Mouse (Mus musculus) forebrain, embryonic 12.5 days (tissue): ENCODE measurements around the gene Cstf1. TPM values are rescaled to one million over a fixed set of nuclear protein-coding genes. Genes with fewer than 3 reads are reported as not detected.
A peak's percentile ranks its signal among the peaks of the same experiment; 100 is the strongest.

Source experiments
- ATAC-seq: fragments of 200-750 bp; cut with Nextera tagmentation; 2 replicates; pipeline ENCODE4 v1.8.0; 2017; ENCODE audit warnings: moderate TSS enrichment; ENCODE audit not compliant: low FRiP score
- H3K27ac ChIP-seq: fragments of 300-500 bp; sonication (generic); 2 replicates; pipeline ENCODE4 v1.5.1; 2016; ENCODE audit warnings: mild to moderate bottlenecking
- H3K27me3 ChIP-seq: fragments of 300-500 bp; sonication (generic); 2 replicates; pipeline ENCODE4 v1.6.1; 2016; ENCODE audit warnings: mild to moderate bottlenecking
- H3K36me3 ChIP-seq: fragments of 300-500 bp; sonication (generic); replicated peaks from 2 replicates; pipeline ENCODE4 v1.6.1; 2016; ENCODE audit warnings: mild to moderate bottlenecking
- H3K4me1 ChIP-seq: fragments of 300-500 bp; sonication (generic); 2 replicates; pipeline ENCODE4 v1.6.1; 2016
- H3K4me2 ChIP-seq: fragments of 300-500 bp; sonication (generic); 2 replicates; pipeline ENCODE4 v1.6.1; 2016; ENCODE audit warnings: mild to moderate bottlenecking, moderate library complexity
- H3K4me3 ChIP-seq: fragments of 300-500 bp; sonication (generic); replicated peaks from 2 replicates; pipeline ENCODE4 v1.5.1; 2016; ENCODE audit warnings: mild to moderate bottlenecking
- H3K9ac ChIP-seq: fragments of 300-500 bp; sonication (generic); 2 replicates; pipeline ENCODE4 v1.6.1; 2016; ENCODE audit warnings: mild to moderate bottlenecking
- H3K9me3 ChIP-seq: fragments of 300-500 bp; sonication (generic); 2 replicates; pipeline ENCODE4 v1.6.1; 2016
- WGBS: fragments of 180-500 bp; shearing (Covaris S2); methylation state at CpG from one replicate; pipeline ENCODE4 v1.1.7; 2016; 5-methylcytosine and 5-hydroxymethylcytosine counted together
- polyA plus RNA-seq: library from polyadenylated mRNA; unstranded; fragments of >200 nt; fragmentation: Nextera tagmentation; extraction: Ambion mirVana; gene quantifications from 2 replicates; pipeline ENCODE4 v1.2.1, GENCODE M21; 2016

Cstf1 gene
- polyA plus RNA-seq: 44.1 and 45.4 TPM in 2 replicates

- Histone ChIP-seq H3K4me1 (peaks cover 34% of the 10 kb centered on the region), H3K27ac (peak within 1 kb of the TSS; percentile 90), H3K36me3 (peaks cover 57% of the 10 kb centered on the region), H3K9ac (peak within 1 kb of the TSS; percentile 84), H3K4me3 (peak within 1 kb of the TSS; percentile 84), H3K4me2 (peak within 1 kb of the TSS; percentile 82), H3K27me3 (no peaks in the 10 kb centered on the region), H3K9me3 (no peaks in the 10 kb centered on the region)
- under 1% methylated on average over 66 of the region's 66 CpGs for WGBS
- peak; percentile 98 for ATAC-seq
Measured at GRCm38 (mm10) chr2:172370411-172371223, at the start of gene Cstf1, which contains the start of gene Aurka. TSS of gene Cstf1 (plus strand) at chr2:172370681. TSS of gene Aurka (minus strand) at chr2:172370535.

- 24% methylated on average over 9 of the region's 9 CpGs for WGBS
- no peak overlapping the region for H3K27ac ChIP-seq
- no peaks in the 10 kb centered on the region for H3K9me3 ChIP-seq
- ATAC-seq: no peak
- no peaks in the 10 kb centered on the region for H3K4me1 ChIP-seq
- peaks cover 3% of the 10 kb centered on the region; the same call in 1 of the 2 replicates for H3K27me3 ChIP-seq
- no peaks in the 10 kb centered on the region for H3K36me3 ChIP-seq
- H3K4me3 ChIP-seq: no peak overlapping the region
- no peak overlapping the region for H3K9ac ChIP-seq
- no peak overlapping the region for H3K4me2 ChIP-seq
Measured at GRCm38 (mm10) chr2:172320878-172321277, 49.6 kb upstream of the Cstf1 start.

- no peak; the same call in 1 of the 2 replicates for ATAC-seq
- 43% methylated on average over 8 of the region's 8 CpGs for WGBS
- peaks cover 7% of the 10 kb centered on the region for H3K4me1 ChIP-seq
Measured at GRCm38 (mm10) chr2:172328248-172328647, 42.2 kb upstream of the Cstf1 start.

GRCm38 (mm10) chr2:172329179-172329578 lies 41.3 kb upstream of the Cstf1 start:
- H3K27me3 ChIP-seq: peaks cover 38% of the 10 kb centered on the region
- H3K4me3 ChIP-seq: no peak overlapping the region
- WGBS: 3% methylated on average over 13 of the region's 13 CpGs
- H3K4me1 ChIP-seq: peaks cover 7% of the 10 kb centered on the region
- no peaks in the 10 kb centered on the region for H3K36me3 ChIP-seq
- H3K9ac ChIP-seq: no peak overlapping the region
- peak; percentile 85; the same call in 1 of the 2 replicates for ATAC-seq
- H3K9me3 ChIP-seq: no peaks in the 10 kb centered on the region
- peak overlapping the region; percentile 40 for H3K4me2 ChIP-seq
- H3K27ac ChIP-seq: no peak overlapping the region

More at GRCm38 (mm10) chr2:172328248-172328647, 42.2 kb upstream of the Cstf1 start:
- H3K27ac ChIP-seq: no peak overlapping the region
- no peaks in the 10 kb centered on the region for H3K36me3 ChIP-seq
- H3K4me2 ChIP-seq: no peak overlapping the region
- no peak overlapping the region for H3K4me3 ChIP-seq
- no peaks in the 10 kb centered on the region for H3K9me3 ChIP-seq
- H3K9ac ChIP-seq: no peak overlapping the region
- peaks cover 38% of the 10 kb centered on the region for H3K27me3 ChIP-seq

- no peak for ATAC-seq
Measured at GRCm38 (mm10) chr2:172338206-172338942, 32.1 kb upstream of the Cstf1 start.

GRCm38 (mm10) chr2:172340936-172341335 lies 29.5 kb upstream of the Cstf1 start:
- Histone ChIP-seq H3K27ac (no peak overlapping the region; the same call in 1 of the 2 replicates), H3K36me3 (no peaks in the 10 kb centered on the region), H3K4me2 (no peak overlapping the region), H3K9ac (no peak overlapping the region), H3K9me3 (no peaks in the 10 kb centered on the region), H3K4me1 (peaks cover 32% of the 10 kb centered on the region), H3K27me3 (no peaks in the 10 kb centered on the region), H3K4me3 (no peak overlapping the region)
- ATAC-seq: no peak
- 24% methylated on average over 3 of the region's 3 CpGs for WGBS

More at GRCm38 (mm10) chr2:172338206-172338942, 32.1 kb upstream of the Cstf1 start:
- no peak overlapping the region for H3K4me3 ChIP-seq
- no peak overlapping the region for H3K9ac ChIP-seq
- H3K4me1 ChIP-seq: peaks cover 20% of the 10 kb centered on the region
- H3K9me3 ChIP-seq: no peaks in the 10 kb centered on the region
- H3K4me2 ChIP-seq: no peak overlapping the region
- 65% methylated on average over 19 of the region's 19 CpGs for WGBS
- no peaks in the 10 kb centered on the region for H3K36me3 ChIP-seq
- H3K27me3 ChIP-seq: no peaks in the 10 kb centered on the region
- peak overlapping the region; percentile 63; the same call in 1 of the 2 replicates for H3K27ac ChIP-seq

- WGBS: 23% methylated on average over 5 of the region's 5 CpGs
- H3K9ac ChIP-seq: no peak overlapping the region
- peaks cover 34% of the 10 kb centered on the region for H3K4me1 ChIP-seq
- no peaks in the 10 kb centered on the region for H3K9me3 ChIP-seq
- no peak overlapping the region for H3K4me3 ChIP-seq
- H3K27me3 ChIP-seq: peaks cover 2% of the 10 kb centered on the region; the same call in 1 of the 2 replicates
- H3K36me3 ChIP-seq: no peaks in the 10 kb centered on the region
- H3K27ac ChIP-seq: 0 out of 2 replicates have a peak overlapping the region, but pooled peaks have one; percentile 2
- no peak overlapping the region for H3K4me2 ChIP-seq
- no peak for ATAC-seq
Measured at GRCm38 (mm10) chr2:172341606-172342005, 28.9 kb upstream of the Cstf1 start.

GRCm38 (mm10) chr2:172343751-172344150 lies 26.7 kb upstream of the Cstf1 start:
- Histone ChIP-seq H3K4me3 (no peak overlapping the region), H3K4me2 (no peak overlapping the region), H3K36me3 (no peaks in the 10 kb centered on the region), H3K4me1 (peaks cover 40% of the 10 kb centered on the region), H3K27ac (no peak overlapping the region), H3K27me3 (peaks cover 11% of the 10 kb centered on the region; the same call in 1 of the 2 replicates), H3K9ac (no peak overlapping the region), H3K9me3 (no peaks in the 10 kb centered on the region)
- ATAC-seq: no peak
- 94% methylated on average over 7 of the region's 7 CpGs for WGBS

GRCm38 (mm10) chr2:172344669-172345068 lies 25.8 kb upstream of the Cstf1 start:
- Histone ChIP-seq H3K4me3 (peak overlapping the region; percentile 65), H3K4me1 (peaks cover 40% of the 10 kb centered on the region)

GRCm38 (mm10) chr2:172345258-172345738 lies 25.2 kb upstream of the Cstf1 start, which contains the start of gene Fam210b:
TSS of gene Fam210b (plus strand) at chr2:172345565.
- H3K36me3 ChIP-seq: no peaks in the 10 kb centered on the region
- H3K27ac ChIP-seq: peak within 1 kb of the TSS; percentile 71
- H3K4me2 ChIP-seq: peak within 1 kb of the TSS; percentile 95
- peaks cover 40% of the 10 kb centered on the region for H3K4me1 ChIP-seq
- peak; percentile 96 for ATAC-seq
- H3K27me3 ChIP-seq: peaks cover 11% of the 10 kb centered on the region; the same call in 1 of the 2 replicates
- no peaks in the 10 kb centered on the region for H3K9me3 ChIP-seq
- H3K9ac ChIP-seq: peak within 1 kb of the TSS; percentile 77
- peak within 1 kb of the TSS; percentile 65 for H3K4me3 ChIP-seq
- under 1% methylated on average over 35 of the region's 35 CpGs for WGBS

More at GRCm38 (mm10) chr2:172344669-172345068, 25.8 kb upstream of the Cstf1 start:
- H3K9ac ChIP-seq: no peak overlapping the region
- WGBS: 26% methylated on average over 5 of the region's 5 CpGs
- H3K36me3 ChIP-seq: no peaks in the 10 kb centered on the region
- peak overlapping the region; percentile 95 for H3K4me2 ChIP-seq
- peaks cover 11% of the 10 kb centered on the region; the same call in 1 of the 2 replicates for H3K27me3 ChIP-seq
- H3K27ac ChIP-seq: peak overlapping the region; percentile 71
- no peak; the same call in 1 of the 2 replicates for ATAC-seq
- H3K9me3 ChIP-seq: no peaks in the 10 kb centered on the region

- Histone ChIP-seq H3K36me3 (no peaks in the 10 kb centered on the region), H3K4me1 (peaks cover 33% of the 10 kb centered on the region), H3K9me3 (no peaks in the 10 kb centered on the region), H3K4me3 (peak overlapping the region; percentile 65), H3K4me2 (peak overlapping the region; percentile 95), H3K27me3 (peaks cover 11% of the 10 kb centered on the region; the same call in 1 of the 2 replicates), H3K9ac (peak overlapping the region; percentile 77), H3K27ac (0 out of 2 replicates have a peak overlapping the region, but pooled peaks have one; percentile 13)
- ATAC-seq: peak; percentile 0; the same call in 1 of the 2 replicates
- 10% methylated on average over 31 of the region's 31 CpGs for WGBS
Measured at GRCm38 (mm10) chr2:172346034-172346929, 24.2 kb upstream of the Cstf1 start.
